Mouse (Mus musculus): ENCODE data around the gene Trmt2b.

GRCm38 (mm10) chrX:134287305-134287704 is 10.5 kb upstream of the Trmt2b start:
- TF ChIP-seq CTCF (IDR thresholded peaks at IDR 0.05; ENCODE audit: extremely low read depth, insufficient read length, insufficient replicate concordance, low read depth, low read length): no peak
- no peak for TF ChIP-seq POLR2A (IDR thresholded peaks at IDR 0.05; ENCODE audit: low read depth, low read length)

All from small intestine, adult 2 months (tissue).